Mouse (Mus musculus) R1 (cell line): ENCODE data around the gene Lpcat4.
A peak's percentile ranks its signal among the peaks of the same experiment; 100 is the strongest.
"Not testable (repeated sequence)": the region's sequence is repeated elsewhere in the genome, so short reads cannot be mapped to it uniquely, and the experiment has no call there.

Experiments used
- DNase-seq: peaks from one replicate; pipeline ENCODE4 v3.0.0-alpha.2; 2018; ENCODE audit warnings: low read depth, low spot score

Gene Lpcat4

DNA sequence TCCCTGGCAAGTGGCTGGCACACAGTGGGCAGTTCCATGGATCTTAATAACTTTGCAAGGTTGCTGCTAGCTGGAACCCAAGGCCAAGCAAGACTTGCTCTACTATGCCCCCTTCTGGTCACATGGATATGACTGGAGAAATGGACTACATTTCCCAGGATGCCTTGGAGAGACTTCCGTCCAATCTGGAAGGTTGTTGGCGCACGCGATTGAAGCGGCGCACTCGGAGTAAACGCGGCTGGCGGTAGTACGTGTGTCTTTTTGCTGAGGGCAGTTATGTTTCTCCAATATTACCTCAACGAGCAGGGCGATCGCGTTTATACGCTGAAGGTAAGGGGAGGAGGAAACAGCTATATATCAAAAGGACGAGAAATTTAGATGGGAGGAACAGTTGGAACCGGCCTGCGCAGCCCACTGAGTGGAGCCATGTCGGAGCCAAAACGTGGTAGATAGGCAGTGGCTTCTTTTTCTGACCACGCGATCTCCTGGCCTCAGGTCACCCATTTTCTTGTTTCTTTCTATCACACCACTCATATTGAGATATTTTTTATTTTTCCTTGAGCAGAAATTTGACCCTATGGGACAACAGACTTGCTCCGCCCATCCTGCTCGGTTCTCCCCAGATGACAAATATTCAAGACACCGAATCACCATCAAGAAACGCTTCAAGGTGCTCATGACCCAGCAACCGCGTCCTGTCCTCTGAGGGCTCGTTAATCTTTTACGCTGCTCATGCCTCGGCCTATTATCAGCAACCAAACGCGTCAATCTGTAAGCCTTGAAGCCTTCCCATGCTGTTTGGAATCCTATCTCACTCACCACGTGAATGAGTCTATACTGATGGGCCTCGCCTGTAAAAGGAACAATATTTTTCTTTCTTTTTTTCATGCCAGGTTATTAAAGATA lies 22.7 kb downstream of the Lpcat4 start, which contains the start of gene Nop10:
Gene Nop10, plus strand, starts transcription at position 179 of the 906 bp plus-strand sequence.
- peak; percentile 96 for DNase-seq

DNA sequence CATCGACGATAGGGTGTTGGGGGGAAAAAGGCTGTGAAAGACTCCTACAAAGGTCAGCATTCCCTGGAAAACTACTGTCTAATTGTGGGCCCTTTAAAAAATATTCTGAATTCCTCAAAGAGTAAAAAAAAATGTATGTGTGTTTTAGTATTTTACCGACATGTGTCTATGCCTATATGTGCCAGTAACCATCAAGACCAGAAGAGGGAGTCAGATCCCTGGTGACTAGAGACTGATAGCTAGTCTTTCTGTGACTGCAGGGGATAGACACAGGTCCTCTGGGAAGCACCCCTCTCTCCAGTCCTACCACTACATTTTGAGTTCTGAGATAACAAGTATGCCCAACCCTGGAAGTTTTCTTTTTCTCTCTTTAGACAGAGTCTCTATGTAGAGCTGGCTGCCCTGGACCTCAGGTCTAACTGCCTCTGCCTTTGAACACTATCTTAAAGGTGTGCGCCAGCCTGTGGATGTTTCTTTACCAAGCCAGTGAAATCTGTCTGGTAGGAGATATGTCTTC lies 23.6 kb downstream of the Lpcat4 start:
- peak; percentile 64 for DNase-seq

DNA sequence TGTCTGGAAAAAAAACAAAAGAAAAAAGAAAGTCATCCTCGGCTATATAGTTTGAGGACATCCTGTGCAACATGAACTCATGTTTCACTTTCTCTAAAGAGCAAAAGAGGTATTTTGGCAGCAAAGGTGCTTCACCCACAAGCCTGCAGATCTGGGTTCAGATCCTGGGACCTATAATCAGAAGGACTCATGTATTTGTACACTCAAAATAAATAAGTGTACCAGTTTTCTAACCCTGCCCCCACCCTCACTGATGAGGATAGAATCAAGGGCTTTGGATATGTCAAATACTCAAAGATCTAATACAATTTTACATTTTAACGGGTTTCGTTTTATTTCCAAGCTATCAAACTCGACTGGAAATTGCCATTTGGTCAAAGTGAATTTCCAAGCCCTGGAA lies 25.1 kb downstream of the Lpcat4 start:
- no peak for DNase-seq

GRCm38 (mm10) chr2:112265448-112266241 lies 26.4 kb downstream of the Lpcat4 start, which contains the start of gene Slc12a6:
Gene Slc12a6 (plus strand): TSS chr2:112265825.
- DNase-seq, result peak; percentile 91

DNA sequence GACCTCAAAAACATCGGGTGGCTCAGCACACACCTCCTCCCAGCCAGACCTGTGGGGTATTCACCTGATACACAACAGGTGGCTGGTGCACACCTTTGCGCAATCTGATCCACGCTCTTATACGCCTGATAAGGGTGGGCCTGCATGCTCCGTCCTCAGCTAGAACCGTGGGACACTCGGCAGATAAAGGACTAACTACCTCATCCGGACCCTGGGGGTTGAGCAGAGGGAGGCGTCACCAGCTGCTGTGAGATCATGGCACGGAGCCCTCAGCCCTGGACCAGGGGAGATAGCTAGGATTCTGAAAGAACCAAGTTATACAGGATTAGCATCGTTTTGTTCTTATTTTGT lies 26.9 kb downstream of the Lpcat4 start, which contains the start of gene Gm21985:
Gene Gm21985, plus strand, starts transcription at position 73 of the 351 bp plus-strand sequence.
- DNase-seq, result peak; percentile 72

GRCm38 (mm10) chr2:112266780-112267179 lies 27.5 kb downstream of the Lpcat4 start:
- DNase-seq, result no peak

DNA sequence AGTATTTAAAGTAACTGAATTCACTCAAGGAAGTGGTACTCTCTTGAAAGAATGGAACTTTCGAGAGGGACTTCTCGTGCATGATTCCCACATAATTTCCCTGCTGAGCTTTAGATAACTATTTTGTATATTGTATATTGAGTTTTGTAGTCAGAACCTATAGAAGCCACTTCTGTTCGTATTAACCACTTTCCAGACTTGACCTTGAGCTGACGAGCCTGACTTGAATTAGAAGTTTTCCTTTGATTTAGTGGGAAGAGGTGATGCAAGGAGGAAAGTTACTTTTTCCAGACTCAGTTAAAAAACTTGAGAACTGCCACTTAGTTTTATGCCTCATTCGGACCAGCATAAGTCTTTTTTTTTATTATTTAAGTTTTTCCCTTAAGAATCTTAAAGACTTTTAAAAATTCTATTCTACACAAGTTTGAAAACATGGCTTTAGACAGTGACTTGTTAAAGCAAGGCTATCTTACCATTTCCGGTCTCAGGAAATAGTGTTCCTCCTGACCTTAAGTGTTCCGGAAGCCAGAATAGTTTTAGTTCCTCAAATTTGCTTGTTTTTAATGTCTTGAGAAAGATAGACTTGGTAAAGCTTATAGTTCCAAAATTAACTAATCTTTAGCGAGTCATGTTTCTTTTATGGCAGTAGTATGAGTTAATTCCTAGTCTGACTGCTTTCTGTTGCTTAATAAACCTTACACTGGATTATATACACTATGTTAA lies 28.4 kb downstream of the Lpcat4 start:
- no peak for DNase-seq

DNA sequence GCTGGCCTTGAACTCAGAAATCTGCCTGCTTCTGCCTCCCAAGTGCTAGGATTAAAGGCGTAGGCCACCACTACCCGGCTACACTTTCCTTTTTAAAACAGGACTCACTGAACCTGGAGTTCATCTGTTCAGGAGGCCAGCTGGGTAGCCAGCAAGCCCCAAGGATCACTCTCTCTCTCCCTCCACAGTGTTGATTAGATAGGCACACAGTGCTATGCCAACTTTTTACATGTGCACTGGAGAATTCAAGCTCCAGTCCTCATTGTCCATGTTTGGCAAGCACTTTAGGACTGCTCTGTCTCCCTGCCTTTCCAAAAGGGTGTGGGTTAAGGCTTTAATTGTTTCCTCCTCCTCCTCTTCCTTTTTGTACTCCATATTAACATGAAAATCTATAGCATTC lies 30.7 kb downstream of the Lpcat4 start:
- DNase-seq, result no peak

DNA sequence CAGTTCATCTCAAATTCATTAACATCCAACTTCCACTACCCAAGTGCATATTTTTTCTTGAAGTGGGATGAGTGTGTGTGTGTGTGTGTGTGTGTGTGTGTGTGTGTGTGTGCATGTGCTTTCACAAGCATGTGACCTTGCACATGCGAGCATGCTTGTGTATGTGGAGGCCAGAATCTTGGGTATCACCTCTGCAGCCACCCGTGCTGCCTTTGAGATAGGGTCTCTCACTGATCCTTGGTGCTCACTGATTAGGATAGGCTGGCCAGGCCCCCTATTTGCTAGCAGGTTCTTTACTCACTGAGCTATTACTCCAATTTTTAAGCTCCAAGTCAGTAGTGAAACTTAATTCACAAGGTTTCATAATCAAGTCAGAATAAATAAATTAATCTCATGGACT lies 33.6 kb downstream of the Lpcat4 start:
- no peak for DNase-seq

DNA sequence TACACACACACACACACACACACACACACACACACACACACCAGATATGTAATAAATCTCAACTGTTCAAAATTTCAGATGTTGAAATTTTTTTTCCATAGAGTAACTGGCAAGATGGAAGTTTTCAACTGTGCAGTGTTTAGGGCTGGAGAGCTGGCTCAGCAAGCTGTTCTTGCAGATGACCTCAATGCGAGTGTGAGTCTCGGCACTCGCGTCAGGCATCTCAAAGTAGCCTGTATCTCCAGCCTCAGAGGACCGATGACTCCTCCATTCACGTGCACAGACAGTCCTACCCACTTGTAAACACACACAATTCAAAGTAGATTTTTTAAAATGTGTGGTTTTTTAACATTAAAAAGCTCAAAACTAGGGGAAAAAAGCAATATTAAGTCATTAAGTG lies 34.2 kb downstream of the Lpcat4 start:
- no peak for DNase-seq

DNA sequence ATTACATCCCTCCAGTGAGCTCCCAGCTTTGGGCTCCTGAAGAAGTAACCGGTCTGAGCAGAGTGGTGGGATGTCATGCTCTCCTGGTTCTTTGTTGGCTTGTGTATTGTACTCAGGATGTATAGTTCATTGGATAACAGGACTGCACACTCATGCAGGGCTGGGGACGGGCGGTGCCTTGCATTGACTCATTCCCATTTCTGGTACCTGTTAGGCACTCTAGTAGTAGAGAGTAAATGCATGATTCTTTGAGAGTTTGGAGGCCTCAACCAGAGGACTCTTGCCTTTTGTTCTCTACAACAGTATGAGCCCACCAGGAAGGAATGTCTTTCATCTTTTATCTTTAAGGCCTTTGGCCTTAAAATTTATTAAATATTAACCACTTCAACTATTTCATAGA lies 37.6 kb downstream of the Lpcat4 start:
- no peak for DNase-seq

DNA sequence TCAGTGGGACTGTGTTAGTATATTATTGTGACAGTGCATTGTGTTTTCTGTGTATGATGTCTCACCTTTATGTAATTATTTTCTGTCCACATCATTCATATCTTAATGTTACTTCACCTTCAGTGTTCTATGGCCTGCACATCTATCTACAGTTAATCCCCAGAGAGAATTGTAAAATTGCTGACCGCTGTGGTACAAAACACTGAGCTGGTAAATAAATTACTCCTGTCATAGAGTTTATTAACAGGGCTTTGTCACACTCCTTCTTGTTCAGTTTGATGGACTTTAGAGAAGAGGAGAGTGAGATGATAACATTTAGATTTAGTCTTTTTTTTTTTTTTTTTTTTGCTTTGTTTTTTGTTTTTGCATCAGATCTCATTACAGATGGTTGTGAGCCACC lies 43.6 kb downstream of the Lpcat4 start:
- no peak for DNase-seq

GRCm38 (mm10) chr2:112284363-112285030 lies 45.2 kb downstream of the Lpcat4 start:
- peak; percentile 91 for DNase-seq

DNA sequence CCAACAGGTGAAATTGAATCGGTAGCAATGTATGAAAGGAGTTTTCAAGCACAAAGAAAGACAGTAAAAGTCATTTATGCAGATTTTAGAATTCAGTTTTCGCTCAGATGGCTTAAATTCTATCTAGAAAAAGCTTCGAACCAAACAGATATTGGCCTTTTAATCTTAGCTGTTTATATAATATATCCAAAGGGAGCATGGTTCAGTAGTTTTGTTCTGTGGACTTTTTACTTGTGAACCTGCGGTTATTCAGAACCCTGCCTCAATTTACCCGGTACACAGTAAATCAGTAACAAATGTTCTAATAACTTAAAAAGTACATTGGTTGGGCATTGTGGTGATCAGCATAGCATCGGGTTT lies 45.7 kb downstream of the Lpcat4 start:
- DNase-seq, result no peak

GRCm38 (mm10) chr2:112286062-112286461 lies 46.8 kb downstream of the Lpcat4 start:
- DNase-seq, result not testable (repeated sequence)

- DNase-seq, result no peak
Observed at GRCm38 (mm10) chr2:112287059-112287458, 47.8 kb downstream of the Lpcat4 start.

DNA sequence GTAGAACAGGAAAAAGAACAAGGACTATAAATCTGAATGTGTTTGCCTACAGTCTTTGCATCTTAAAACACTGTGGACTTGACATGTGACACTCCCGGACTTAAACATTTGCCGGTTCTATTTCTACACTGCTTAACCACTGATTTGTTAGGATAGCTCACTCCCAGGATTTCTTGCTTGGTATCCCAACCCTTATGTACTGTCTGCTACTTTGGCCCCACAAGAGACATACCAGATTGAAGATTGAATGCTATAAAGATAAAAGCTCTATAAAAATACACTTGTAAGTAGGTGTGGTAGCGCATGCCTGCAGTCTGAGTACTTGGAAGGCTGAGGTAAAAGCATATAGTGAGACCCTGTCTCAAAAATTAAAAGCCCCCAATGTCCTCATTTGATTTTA lies 50.2 kb downstream of the Lpcat4 start:
- no peak for DNase-seq

GRCm38 (mm10) chr2:112292823-112293222 lies 53.6 kb downstream of the Lpcat4 start:
- DNase-seq, result no peak

GRCm38 (mm10) chr2:112296211-112296610 lies 56.9 kb downstream of the Lpcat4 start:
- DNase-seq, result no peak
